Mouse (Mus musculus) embryo, embryonic 11.5 days (tissue): ENCODE measurements around the gene Hk3.

Source experiments
- DNase-seq: peaks from one replicate; pipeline ENCODE4 v3.0.0-alpha.2; 2012; ENCODE audit warnings: low read depth, low spot score

Gene Hk3

GRCm38 (mm10) chr13:55002090-55002489, 19.1 kb downstream of the Hk3 start:
- no peak for DNase-seq

- DNase-seq: no peak
Observed at GRCm38 (mm10) chr13:55000433-55000832, 20.8 kb downstream of the Hk3 start.

GRCm38 (mm10) chr13:54997568-54997967, 23.6 kb downstream of the Hk3 start:
- DNase-seq: no peak

GRCm38 (mm10) chr13:54995161-54995560, 26.0 kb downstream of the Hk3 start:
- DNase-seq: no peak

GRCm38 (mm10) chr13:54994576-54994975, 26.6 kb downstream of the Hk3 start:
- DNase-seq: no peak

- no peak for DNase-seq
Observed at GRCm38 (mm10) chr13:54992215-54992614, 29.0 kb downstream of the Hk3 start.

GRCm38 (mm10) chr13:54988181-54988760, 32.9 kb downstream of the Hk3 start:
- no peak for DNase-seq

GRCm38 (mm10) chr13:54987405-54987804, 33.8 kb downstream of the Hk3 start:
- no peak for DNase-seq

- DNase-seq: no peak
Observed at GRCm38 (mm10) chr13:54983614-54984013, 37.6 kb downstream of the Hk3 start.

- no peak for DNase-seq
Observed at GRCm38 (mm10) chr13:54983001-54983400, 38.2 kb downstream of the Hk3 start.

- DNase-seq: no peak
Observed at GRCm38 (mm10) chr13:54980957-54981356, 40.2 kb downstream of the Hk3 start.

GRCm38 (mm10) chr13:54978804-54979203, 42.4 kb downstream of the Hk3 start:
- DNase-seq: no peak

GRCm38 (mm10) chr13:54975546-54975945, 45.6 kb downstream of the Hk3 start:
- DNase-seq: no peak

GRCm38 (mm10) chr13:54970521-54971247, 50.5 kb downstream of the Hk3 start:
- no peak for DNase-seq

GRCm38 (mm10) chr13:54969513-54969912, 51.7 kb downstream of the Hk3 start:
- DNase-seq: no peak

GRCm38 (mm10) chr13:54968636-54969035, 52.5 kb downstream of the Hk3 start:
- no peak for DNase-seq

GRCm38 (mm10) chr13:54967501-54967900, 53.7 kb downstream of the Hk3 start:
- DNase-seq: no peak

- DNase-seq: no peak
Observed at GRCm38 (mm10) chr13:54965256-54965655, 55.9 kb downstream of the Hk3 start.

GRCm38 (mm10) chr13:54960491-54960890, 60.7 kb downstream of the Hk3 start:
- DNase-seq: no peak

GRCm38 (mm10) chr13:54959842-54960241, 61.3 kb downstream of the Hk3 start:
- no peak for DNase-seq

- DNase-seq: no peak
Observed at GRCm38 (mm10) chr13:54959059-54959701, 62.0 kb downstream of the Hk3 start.

- DNase-seq: no peak
Observed at GRCm38 (mm10) chr13:54957281-54957680, 63.9 kb downstream of the Hk3 start.
